ENCODE assay signal across 21 mouse cellular contexts in the genomic region with DNA sequence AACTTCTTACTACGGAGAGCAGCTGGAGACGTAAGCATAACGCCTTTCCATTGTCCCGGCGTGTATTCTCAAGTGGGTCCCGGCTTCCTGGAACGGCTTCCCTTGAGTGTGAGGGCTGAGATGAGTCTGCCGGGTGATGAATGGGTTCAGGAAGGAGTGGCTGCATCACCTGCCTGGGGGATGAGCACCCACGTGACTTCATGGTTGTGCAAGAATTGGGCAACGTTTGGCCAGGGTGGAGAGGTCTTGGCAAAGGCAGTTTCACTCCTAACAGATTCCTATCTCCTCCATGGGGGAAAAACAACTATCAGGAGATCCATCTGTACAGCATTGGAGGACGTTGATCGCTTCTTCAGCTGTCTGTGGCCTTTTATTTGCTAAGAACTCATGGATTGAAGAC. TPM values are rescaled to one million over a fixed set of nuclear protein-coding genes. Genes with fewer than 3 reads are reported as not detected.
A peak's percentile ranks its signal among the peaks of the same experiment; 100 is the strongest.
DNase-seq lines count a peak whose midpoint lies in the region; ATAC-seq lines count a peak whose summit lies in the region.
"Had no signal": no experiment of that assay in that cellular context is flagged by ENCODE, and none has a peak within 500 bp of the region (broad histone marks: within the 10 kb centered on the region; RNA-seq: fewer than 3 reads in every experiment).

No protein-coding gene starts in this region.

- H3K4me3 ChIP-seq in kidney, embryonic 16.5 days (ENCODE audit: low read length): no peak overlapping the region
- H3K4me3 ChIP-seq: embryonic facial prominence, embryonic 12.5 days; hindbrain, embryonic 13.5 days; limb, embryonic 15.5 days; megakaryocyte, embryonic 14.5 days; neural tube, embryonic 12.5 days; stomach, embryonic 15.5 days had no signal

- H3K4me2 ChIP-seq in kidney, embryonic 16.5 days (replicated peaks; ENCODE audit: low read depth, low read length): no peak overlapping the region
- H3K4me2 ChIP-seq: embryonic facial prominence, embryonic 12.5 days; hindbrain, embryonic 13.5 days; limb, embryonic 15.5 days; neural tube, embryonic 12.5 days; stomach, embryonic 15.5 days had no signal

- no peak for ATAC-seq in kidney, embryonic 16.5 days (ENCODE audit: low FRiP score, low TSS enrichment)
- ATAC-seq: CD4-positive, CD25-positive, alpha-beta regulatory T cell, adult 4 months; intestine, embryonic 16.5 days had no signal

- H3K27ac ChIP-seq in kidney, embryonic 16.5 days (ENCODE audit: low read length): no peak overlapping the region
- H3K27ac ChIP-seq: embryonic facial prominence, embryonic 12.5 days; hindbrain, embryonic 13.5 days; limb, embryonic 15.5 days; neural tube, embryonic 12.5 days; stomach, embryonic 15.5 days had no signal

- DNase-seq in kidney, adult 9 months: peak; percentile 52
- DNase-seq in adrenal gland, postnatal 36 days: peak; percentile 52 to 64
- peak; percentile 73 for DNase-seq in gonadal fat pad, adult 2 months (ENCODE audit: low read depth)
- DNase-seq in lung, postnatal 10 days: peak; percentile 44
- DNase-seq in cerebellum, postnatal 14 days: no peak
- DNase-seq in right cerebral cortex, postnatal 25 days: no peak
- DNase-seq: cerebellum, adult 11-12 months; heart, adult 18-20 months; layer of hippocampus, adult 9-11 months; right cerebral cortex, postnatal 4 days; thymus, postnatal 25 days had no signal

- H3K9ac ChIP-seq in kidney, embryonic 16.5 days (replicated peaks; ENCODE audit: low read length): no peak overlapping the region
- H3K9ac ChIP-seq: embryonic facial prominence, embryonic 12.5 days; hindbrain, embryonic 13.5 days; limb, embryonic 15.5 days; neural tube, embryonic 12.5 days; stomach, embryonic 15.5 days had no signal

- H3K9me3 ChIP-seq in kidney, embryonic 16.5 days (ENCODE audit: low read length): no peaks in the 10 kb centered on the region
- H3K9me3 ChIP-seq: embryonic facial prominence, embryonic 12.5 days; hindbrain, embryonic 13.5 days; limb, embryonic 15.5 days; megakaryocyte, embryonic 14.5 days; neural tube, embryonic 12.5 days; stomach, embryonic 15.5 days had no signal

- H3K4me1 ChIP-seq in kidney, embryonic 16.5 days (ENCODE audit: insufficient read depth, low read length): no peaks in the 10 kb centered on the region; the same call in 1 of the 2 replicates
- H3K4me1 ChIP-seq: embryonic facial prominence, embryonic 12.5 days; megakaryocyte, embryonic 14.5 days; neural tube, embryonic 12.5 days; stomach, embryonic 15.5 days had no signal

- no peaks in the 10 kb centered on the region for H3K27me3 ChIP-seq in kidney, embryonic 16.5 days (ENCODE audit: insufficient read depth, low read length)
- H3K27me3 ChIP-seq: embryonic facial prominence, embryonic 12.5 days; hindbrain, embryonic 13.5 days; limb, embryonic 15.5 days; neural tube, embryonic 12.5 days; stomach, embryonic 15.5 days had no signal

- H3K36me3 ChIP-seq in kidney, embryonic 16.5 days (ENCODE audit: insufficient read depth, low read length): no peaks in the 10 kb centered on the region
- H3K36me3 ChIP-seq: embryonic facial prominence, embryonic 12.5 days; hindbrain, embryonic 13.5 days; limb, embryonic 15.5 days; neural tube, embryonic 12.5 days; stomach, embryonic 15.5 days had no signal

- 81% methylated on average over 12 of the region's 12 CpGs for whole genome bisulfite sequencing in kidney, embryonic 16.5 days

RNA-seq across cellular contexts. Expression of a gene that starts 23.0 kb away (rescaled TPM):
- 10.0 and 12.3 TPM in 2 replicates for polyA plus RNA-seq in kidney, embryonic 16.5 days (2015; fragmentation: Nextera tagmentation; extraction: Ambion mirVana)
- 100 to 1,000 TPM; 165 to 202 TPM for total RNA-seq in adrenal gland, postnatal 36 days (2021)
- 66.6 and 115 TPM in 2 replicates for polyA plus RNA-seq in gonadal fat pad, adult 2 months (2012; rRNA removed)
- total RNA-seq: MEL had no signal

Comparison
In these comparisons a context has a peak if more than half of its experiments do, and no peak if none do; other contexts are left out.
1. DNase-seq: peak in kidney, adult 9 months (single experiment), adrenal gland, postnatal 36 days (2 of 2), gonadal fat pad, adult 2 months (single experiment) and lung, postnatal 10 days (single experiment); none in cerebellum, postnatal 14 days (0 of 2) and right cerebral cortex, postnatal 25 days (single experiment).